Mouse (Mus musculus): ENCODE results near the gene Elovl5. TPM values are rescaled to one million over a fixed set of nuclear protein-coding genes. Genes with fewer than 3 reads are reported as not detected.

The Elovl5 gene
- polyA plus RNA-seq, 1 experiment, result 74.0 TPM

DNA sequence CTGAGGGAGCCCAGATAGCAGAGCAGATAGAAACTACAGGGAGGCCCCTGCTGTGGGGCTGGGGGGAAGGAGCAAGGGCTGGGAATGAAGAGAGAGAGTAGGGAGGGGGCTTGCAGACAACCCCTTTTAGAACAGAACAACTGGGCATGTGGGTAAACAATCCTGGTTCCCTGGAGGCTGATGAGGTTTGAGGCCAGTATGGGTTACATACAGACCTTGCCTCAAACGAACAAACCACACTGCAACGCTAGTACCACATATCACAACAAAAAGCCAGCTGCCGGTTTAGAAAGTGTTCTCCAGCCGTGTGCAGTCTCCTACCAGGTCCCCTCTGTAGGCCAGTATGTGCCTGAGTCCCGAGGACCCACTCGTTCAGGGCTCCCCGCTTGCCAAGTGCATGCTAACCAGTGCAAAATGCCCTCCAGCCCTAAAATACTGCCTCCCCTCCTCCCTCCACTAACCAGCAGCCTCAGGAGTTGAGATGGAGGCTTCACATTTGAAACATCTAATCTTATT lies 32.6 kb downstream of the Elovl5 start:
- TF ChIP-seq POLR2A (IDR thresholded peaks at IDR 0.05; ENCODE audit: control insufficient read depth, extremely low read depth, insufficient read depth, low read length, poor library complexity), result no peak
- no peaks in the 10 kb centered on the region for H3K36me3 ChIP-seq (ENCODE audit: control insufficient read depth, insufficient read depth, low read length)
- H3K4me3 ChIP-seq (ENCODE audit: control insufficient read depth, insufficient read depth, low read length), result no peak overlapping the region
- H3K27ac ChIP-seq (ENCODE audit: control insufficient read depth, insufficient read depth, low read length), result no peak overlapping the region
- H3K27me3 ChIP-seq (ENCODE audit: control insufficient read depth, insufficient read depth, low read length), result no peaks in the 10 kb centered on the region
- 24% methylated on average over 7 of the region's 7 CpGs for WGBS
- no peak for DNase-seq
- H3K4me1 ChIP-seq (replicated peaks; ENCODE audit: control insufficient read depth, insufficient read depth, low read length), result peaks cover 23% of the 10 kb centered on the region

DNA sequence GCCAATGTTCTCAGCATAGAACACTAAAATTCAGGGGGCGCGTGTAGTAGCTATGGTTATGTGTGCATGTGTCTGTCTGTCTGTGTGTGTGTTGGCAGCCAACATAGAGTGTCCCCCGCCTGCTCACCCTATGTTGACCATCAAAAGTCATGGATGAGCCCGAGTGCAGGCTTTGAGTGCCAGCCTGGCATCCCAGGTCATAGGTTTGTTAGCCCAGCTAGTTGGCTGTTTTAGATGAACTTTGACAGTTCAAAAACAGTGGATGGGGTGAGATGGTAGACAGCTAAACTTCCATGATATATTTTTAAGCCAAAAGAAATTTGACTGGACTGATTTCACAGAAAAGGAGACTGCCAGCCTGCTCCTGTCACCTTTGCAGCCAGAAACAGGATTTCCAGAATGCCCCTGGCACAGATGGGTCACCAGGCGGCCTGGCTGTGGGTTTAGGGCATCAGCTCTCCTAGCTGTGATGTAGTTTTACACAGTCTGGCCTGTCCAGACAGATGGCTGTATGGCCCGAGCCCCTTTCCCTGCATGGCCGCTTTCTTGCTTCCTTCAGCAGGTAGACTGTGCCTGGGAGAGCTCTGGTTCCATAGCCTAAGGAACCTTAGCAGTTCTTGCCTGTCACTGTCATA lies 33.8 kb downstream of the Elovl5 start:
- Histone ChIP-seq H3K4me3 (ENCODE audit: control insufficient read depth, insufficient read depth, low read length) (no peak overlapping the region), H3K27me3 (ENCODE audit: control insufficient read depth, insufficient read depth, low read length) (no peaks in the 10 kb centered on the region), H3K36me3 (ENCODE audit: control insufficient read depth, insufficient read depth, low read length) (no peaks in the 10 kb centered on the region), H3K27ac (ENCODE audit: control insufficient read depth, insufficient read depth, low read length) (no peak overlapping the region), H3K4me1 (replicated peaks; ENCODE audit: control insufficient read depth, insufficient read depth, low read length) (peaks cover 26% of the 10 kb centered on the region)
- DNase-seq, result no peak
- WGBS, result 95% methylated on average over 7 of the region's 7 CpGs
- TF ChIP-seq CTCF (IDR thresholded peaks at IDR 0.05; ENCODE audit: borderline replicate concordance, control insufficient read depth, extremely low read depth, insufficient read depth, low read length, poor library complexity) (no peak), POLR2A (IDR thresholded peaks at IDR 0.05; ENCODE audit: control insufficient read depth, extremely low read depth, insufficient read depth, low read length, poor library complexity) (no peak)

DNA sequence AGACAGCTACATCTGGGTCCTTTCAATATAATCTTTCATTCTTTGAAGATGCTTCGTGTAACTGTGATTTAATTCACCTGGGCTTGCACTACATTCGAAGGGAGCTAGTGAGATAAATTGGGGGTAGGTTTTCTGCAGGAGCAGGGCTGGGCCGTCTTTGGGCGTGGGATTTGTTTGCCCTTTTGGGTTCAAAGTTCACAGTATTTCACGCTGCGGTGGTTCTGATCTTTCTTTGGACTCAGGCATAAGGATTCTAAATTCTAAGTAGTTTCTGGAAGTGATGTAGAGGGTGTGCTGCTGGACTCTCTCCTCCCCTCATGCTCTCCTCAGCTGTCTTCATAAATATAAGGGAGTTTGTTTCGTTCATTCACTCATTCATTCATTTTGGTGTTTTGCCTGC lies 34.8 kb downstream of the Elovl5 start:
- Histone ChIP-seq H3K27me3 (ENCODE audit: control insufficient read depth, insufficient read depth, low read length) (no peaks in the 10 kb centered on the region), H3K36me3 (ENCODE audit: control insufficient read depth, insufficient read depth, low read length) (no peaks in the 10 kb centered on the region), H3K4me3 (ENCODE audit: control insufficient read depth, insufficient read depth, low read length) (no peak overlapping the region), H3K4me1 (replicated peaks; ENCODE audit: control insufficient read depth, insufficient read depth, low read length) (peaks cover 28% of the 10 kb centered on the region), H3K27ac (ENCODE audit: control insufficient read depth, insufficient read depth, low read length) (no peak overlapping the region)
- TF ChIP-seq CTCF (IDR thresholded peaks at IDR 0.05; ENCODE audit: borderline replicate concordance, control insufficient read depth, extremely low read depth, insufficient read depth, low read length, poor library complexity), result no peak
- TF ChIP-seq POLR2A (IDR thresholded peaks at IDR 0.05; ENCODE audit: control insufficient read depth, extremely low read depth, insufficient read depth, low read length, poor library complexity), result no peak
- 95% methylated on average over 7 of the region's 7 CpGs for WGBS
- no peak for DNase-seq

DNA sequence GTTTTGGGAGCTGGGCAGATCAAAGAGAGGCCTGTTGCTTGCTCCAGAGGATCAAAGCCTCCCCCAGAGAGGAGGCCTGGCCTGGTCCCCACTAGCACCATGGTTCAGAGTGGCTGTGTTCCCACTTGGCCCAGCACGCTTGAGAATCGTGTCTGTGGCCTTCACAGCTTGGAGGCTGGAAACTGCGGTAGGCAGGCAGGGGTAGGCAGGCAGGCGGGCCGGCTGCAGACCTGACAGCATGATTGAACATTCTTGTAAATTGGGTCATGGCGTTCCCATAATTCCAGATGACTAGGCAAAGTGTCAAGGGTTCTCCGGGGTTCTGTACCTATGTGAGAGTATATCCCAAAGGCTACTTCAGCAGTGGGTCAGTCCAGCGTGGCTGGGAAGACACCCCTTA lies 35.9 kb downstream of the Elovl5 start:
- Histone ChIP-seq H3K27me3 (ENCODE audit: control insufficient read depth, insufficient read depth, low read length) (no peaks in the 10 kb centered on the region), H3K36me3 (ENCODE audit: control insufficient read depth, insufficient read depth, low read length) (peaks cover 6% of the 10 kb centered on the region; the same call in 1 of the 2 replicates), H3K4me1 (replicated peaks; ENCODE audit: control insufficient read depth, insufficient read depth, low read length) (peaks cover 28% of the 10 kb centered on the region), H3K27ac (ENCODE audit: control insufficient read depth, insufficient read depth, low read length) (no peak overlapping the region), H3K4me3 (ENCODE audit: control insufficient read depth, insufficient read depth, low read length) (no peak overlapping the region)
- 96% methylated on average over 8 of the region's 8 CpGs for WGBS
- no peak for DNase-seq
- TF ChIP-seq CTCF (IDR thresholded peaks at IDR 0.05; ENCODE audit: borderline replicate concordance, control insufficient read depth, extremely low read depth, insufficient read depth, low read length, poor library complexity) (no peak), POLR2A (IDR thresholded peaks at IDR 0.05; ENCODE audit: control insufficient read depth, extremely low read depth, insufficient read depth, low read length, poor library complexity) (no peak)

DNA sequence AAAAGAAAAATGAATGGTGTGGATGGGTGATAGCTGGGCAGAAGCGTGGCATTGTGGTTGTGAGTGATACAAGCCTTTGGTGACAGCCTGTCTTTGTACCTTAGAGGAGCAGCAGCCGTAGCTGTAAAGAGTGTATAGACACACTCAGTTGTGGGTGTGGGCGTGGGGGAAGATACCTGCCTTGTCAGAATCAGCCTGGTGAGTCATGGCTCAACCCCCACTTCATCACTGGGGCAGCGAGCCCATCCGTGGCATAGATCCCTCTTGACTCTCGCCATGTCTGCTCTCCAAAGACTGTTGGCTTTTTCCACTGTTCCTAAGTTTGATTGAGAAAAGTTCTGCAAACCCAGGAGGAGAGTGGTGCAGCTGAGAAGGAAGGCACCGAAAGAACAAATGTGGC lies 37.3 kb downstream of the Elovl5 start:
- Histone ChIP-seq H3K4me1 (replicated peaks; ENCODE audit: control insufficient read depth, insufficient read depth, low read length) (peaks cover 24% of the 10 kb centered on the region), H3K4me3 (ENCODE audit: control insufficient read depth, insufficient read depth, low read length) (no peak overlapping the region), H3K36me3 (ENCODE audit: control insufficient read depth, insufficient read depth, low read length) (peaks cover 10% of the 10 kb centered on the region; the same call in 1 of the 2 replicates), H3K27me3 (ENCODE audit: control insufficient read depth, insufficient read depth, low read length) (no peaks in the 10 kb centered on the region), H3K27ac (ENCODE audit: control insufficient read depth, insufficient read depth, low read length) (no peak overlapping the region)
- no peak for TF ChIP-seq CTCF (IDR thresholded peaks at IDR 0.05; ENCODE audit: borderline replicate concordance, control insufficient read depth, extremely low read depth, insufficient read depth, low read length, poor library complexity)
- DNase-seq, result no peak
- WGBS, result 63% methylated on average over 7 of the region's 7 CpGs

DNA sequence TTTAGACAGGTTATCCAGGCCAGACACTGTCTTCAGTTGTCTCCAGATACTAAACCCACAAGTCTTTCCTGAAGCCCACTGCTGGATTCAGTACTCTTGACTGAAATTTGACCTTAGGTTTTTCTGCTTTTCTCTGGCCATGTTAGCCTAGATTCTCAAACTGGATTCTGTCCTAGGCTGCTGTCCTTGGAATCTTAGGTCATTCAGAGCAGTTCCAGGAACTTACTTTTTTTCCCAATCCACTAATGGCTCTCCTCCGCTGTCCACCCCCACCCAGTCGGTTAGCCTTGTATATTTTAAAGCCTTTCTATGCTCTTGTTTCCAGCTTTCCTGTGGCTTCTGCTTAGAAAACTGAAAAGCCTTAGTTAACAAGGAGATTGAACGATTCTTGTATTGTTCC lies 37.8 kb downstream of the Elovl5 start:
- WGBS, result 85% methylated on average over 3 of the region's 3 CpGs
- H3K4me3 ChIP-seq (ENCODE audit: control insufficient read depth, insufficient read depth, low read length), result no peak overlapping the region
- no peak for DNase-seq
- peaks cover 19% of the 10 kb centered on the region for H3K4me1 ChIP-seq (replicated peaks; ENCODE audit: control insufficient read depth, insufficient read depth, low read length)
- no peak overlapping the region for H3K27ac ChIP-seq (ENCODE audit: control insufficient read depth, insufficient read depth, low read length)
- H3K27me3 ChIP-seq (ENCODE audit: control insufficient read depth, insufficient read depth, low read length), result no peaks in the 10 kb centered on the region
- TF ChIP-seq CTCF (IDR thresholded peaks at IDR 0.05; ENCODE audit: borderline replicate concordance, control insufficient read depth, extremely low read depth, insufficient read depth, low read length, poor library complexity), result no peak
- no peak for TF ChIP-seq POLR2A (IDR thresholded peaks at IDR 0.05; ENCODE audit: control insufficient read depth, extremely low read depth, insufficient read depth, low read length, poor library complexity)
- peaks cover 10% of the 10 kb centered on the region; the same call in 1 of the 2 replicates for H3K36me3 ChIP-seq (ENCODE audit: control insufficient read depth, insufficient read depth, low read length)

DNA sequence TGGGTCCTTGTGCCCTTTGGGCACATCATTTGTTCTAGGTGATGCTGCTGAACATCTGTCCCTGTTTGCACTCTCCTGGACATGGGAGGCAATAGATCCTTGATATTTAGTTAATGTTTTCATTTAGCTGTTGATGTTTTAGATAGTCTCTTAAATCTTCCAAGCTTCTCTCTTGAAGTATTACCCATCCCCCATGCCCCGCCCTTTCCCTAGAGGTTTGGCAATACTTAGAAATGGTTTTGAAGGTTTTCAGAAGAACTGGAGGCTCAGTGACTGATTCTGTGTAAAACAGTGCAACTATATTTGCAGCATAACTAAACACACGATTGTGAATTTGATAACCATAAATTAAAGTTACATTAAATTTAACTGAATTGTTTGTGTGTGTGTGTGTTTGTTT lies 38.3 kb downstream of the Elovl5 start:
- 30% methylated on average over 2 of the region's 2 CpGs for WGBS
- DNase-seq, result no peak
- no peak for TF ChIP-seq POLR2A (IDR thresholded peaks at IDR 0.05; ENCODE audit: control insufficient read depth, extremely low read depth, insufficient read depth, low read length, poor library complexity)
- TF ChIP-seq CTCF (IDR thresholded peaks at IDR 0.05; ENCODE audit: borderline replicate concordance, control insufficient read depth, extremely low read depth, insufficient read depth, low read length, poor library complexity), result no peak
- Histone ChIP-seq H3K27me3 (ENCODE audit: control insufficient read depth, insufficient read depth, low read length) (no peaks in the 10 kb centered on the region), H3K4me1 (replicated peaks; ENCODE audit: control insufficient read depth, insufficient read depth, low read length) (peaks cover 18% of the 10 kb centered on the region), H3K27ac (ENCODE audit: control insufficient read depth, insufficient read depth, low read length) (no peak overlapping the region), H3K4me3 (ENCODE audit: control insufficient read depth, insufficient read depth, low read length) (no peak overlapping the region), H3K36me3 (ENCODE audit: control insufficient read depth, insufficient read depth, low read length) (peaks cover 10% of the 10 kb centered on the region; the same call in 1 of the 2 replicates)

Measured in thymus, adult 2 months (tissue).